Mouse (Mus musculus) MEL (cell line): ENCODE measurements around the gene Kmt5c. TPM values are rescaled to one million over a fixed set of nuclear protein-coding genes. Genes with fewer than 3 reads are reported as not detected.
"Not testable (repeated sequence)": the region's sequence is repeated elsewhere in the genome, so short reads cannot be mapped to it uniquely, and the experiment has no call there.

ENCODE experiments used
- DNase-seq: peaks from one replicate; pipeline ENCODE4 v3.0.0; 2011; ENCODE audit warnings: low read depth, low spot score
- H3K27ac ChIP-seq: 2 replicates; pipeline ENCODE4 v1.5.1; 2012; ENCODE audit warnings: low read depth, mild to moderate bottlenecking, control low read depth, low read length, moderate library complexity; ENCODE audit not compliant: control insufficient read depth
- H3K27me3 ChIP-seq, 2 experiments: fragments of 150-350 bp in 1 of 2; sonication (generic) in 1 of 2; 2 replicates each; pipeline ENCODE4 v1.6.1; 2012; ENCODE audit warnings: low read length in 2 of 2, mild to moderate bottlenecking in 2 of 2, improper control_type of control experiment in 1 of 2, moderate library complexity in 1 of 2; ENCODE audit not compliant: insufficient read depth in 2 of 2, control insufficient read depth in 1 of 2
- H3K36me3 ChIP-seq, 2 experiments: 2 replicates each; pipeline ENCODE4 v1.6.1; 2012 to 2014; ENCODE audit warnings: low read length in 2 of 2, improper control_type of control experiment in 1 of 2, inconsistent platforms in 1 of 2, mild to moderate bottlenecking in 1 of 2; ENCODE audit not compliant: insufficient read depth in 2 of 2, control insufficient read depth in 1 of 2
- H3K4me1 ChIP-seq, 2 experiments: fragments of 150-350 bp in 1 of 2; sonication (generic) in 1 of 2; 2 replicates each; pipeline ENCODE4 v1.6.1; 2012; ENCODE audit warnings: low read length in 2 of 2, improper control_type of control experiment in 1 of 2, mild to moderate bottlenecking in 1 of 2; ENCODE audit not compliant: insufficient read depth in 2 of 2, control insufficient read depth in 1 of 2
- H3K4me3 ChIP-seq, 2 experiments: fragments of 150-350 bp in 1 of 2; sonication (generic) in 1 of 2; 2 replicates each; pipeline ENCODE4 v1.5.1; 2012; ENCODE audit warnings: low read depth in 2 of 2, low read length in 2 of 2, mild to moderate bottlenecking in 2 of 2, moderate library complexity in 2 of 2, control low read depth in 1 of 2, improper control_type of control experiment in 1 of 2; ENCODE audit not compliant: control insufficient read depth in 1 of 2, insufficient read depth in 1 of 2
- H3K79me2 ChIP-seq: 2 replicates; pipeline ENCODE4 v1.6.1; 2012; ENCODE audit warnings: mild to moderate bottlenecking, low read length, moderate library complexity; ENCODE audit not compliant: control insufficient read depth, poor library complexity, insufficient read depth
- H3K9ac ChIP-seq: 2 replicates; pipeline ENCODE4 v1.6.1; 2012; ENCODE audit warnings: low read depth, mild to moderate bottlenecking, control low read depth, low read length, moderate library complexity; ENCODE audit not compliant: control insufficient read depth, poor library complexity, severe bottlenecking
- H3K9me3 ChIP-seq: fragments of 150-350 bp; sonication (generic); replicated peaks from 2 replicates; pipeline ENCODE4 v1.6.1; 2012; ENCODE audit warnings: mild to moderate bottlenecking, low read length, improper control_type of control experiment, moderate library complexity; ENCODE audit not compliant: insufficient read depth
- BHLHE40 ChIP-seq: IDR thresholded peaks from 2 replicates; pipeline ENCODE4 v1.6.1; 2012; ENCODE audit warnings: low read depth, mild to moderate bottlenecking, inconsistent platforms, low read length, improper control_type of control experiment, borderline replicate concordance
- CHD2 ChIP-seq: IDR thresholded peaks from 2 replicates; pipeline ENCODE4 v1.6.1; 2011; ENCODE audit warnings: low read length, improper control_type of control experiment
- CTCF ChIP-seq, 3 experiments: IDR thresholded peaks in 2 of 3; conservative IDR thresholded peaks in 1 of 3; 2 replicates each; pipeline ENCODE4 v1.5.1; 2011 to 2012; ENCODE audit warnings: low read length in 3 of 3, low read depth in 2 of 3, mild to moderate bottlenecking in 2 of 3, improper control_type of control experiment in 1 of 3, inconsistent platforms in 1 of 3, mixed read lengths in 1 of 3, moderate library complexity in 1 of 3; ENCODE audit not compliant: control insufficient read depth in 1 of 3, insufficient read depth in 1 of 3, poor library complexity in 1 of 3, severe bottlenecking in 1 of 3
- E2F4 ChIP-seq: IDR thresholded peaks from 2 replicates; pipeline ENCODE4 v1.6.1; 2011; ENCODE audit warnings: low read depth, low read length, improper control_type of control experiment, borderline replicate concordance
- GABPA ChIP-seq: IDR thresholded peaks from 2 replicates; pipeline ENCODE4 v1.6.1; 2012; ENCODE audit warnings: low read depth, mild to moderate bottlenecking, inconsistent platforms, low read length, improper control_type of control experiment, moderate library complexity
- GATA1 ChIP-seq: IDR thresholded peaks from 2 replicates; pipeline ENCODE4 v1.6.1; 2011; ENCODE audit warnings: low read depth, low read length, improper control_type of control experiment
- HCFC1 ChIP-seq: IDR thresholded peaks from 2 replicates; pipeline ENCODE4 v1.6.1; 2012; ENCODE audit warnings: low read depth, mild to moderate bottlenecking, inconsistent platforms, low read length, improper control_type of control experiment, moderate library complexity
- KAT2A ChIP-seq: conservative IDR thresholded peaks from 2 replicates; pipeline ENCODE4 v1.6.1; 2012; ENCODE audit warnings: low read depth, low read length, improper control_type of control experiment, inconsistent platforms
- MAFK ChIP-seq: IDR thresholded peaks from 2 replicates; pipeline ENCODE4 v1.6.1; 2011; ENCODE audit warnings: low read depth, mild to moderate bottlenecking, low read length, improper control_type of control experiment, borderline replicate concordance
- MAZ ChIP-seq: IDR thresholded peaks from 2 replicates; pipeline ENCODE4 v1.6.1; 2012; ENCODE audit warnings: low read depth, mild to moderate bottlenecking, inconsistent platforms, low read length, improper control_type of control experiment
- MEF2A ChIP-seq: IDR thresholded peaks from 2 replicates; pipeline ENCODE4 v1.6.1; 2014; ENCODE audit warnings: low read depth, mild to moderate bottlenecking, inconsistent platforms, low read length, improper control_type of control experiment; ENCODE audit not compliant: poor library complexity, insufficient replicate concordance, severe bottlenecking; ENCODE audit errors: extremely low read depth
- POLR2A ChIP-seq, 2 experiments: IDR thresholded peaks; 2 replicates each; pipeline ENCODE4 v1.6.1; 2011 to 2012; ENCODE audit warnings: low read length in 2 of 2, mild to moderate bottlenecking in 2 of 2, control low read depth in 1 of 2, improper control_type of control experiment in 1 of 2, low read depth in 1 of 2, moderate library complexity in 1 of 2; ENCODE audit not compliant: control insufficient read depth in 1 of 2, insufficient read depth in 1 of 2, poor library complexity in 1 of 2
- POLR2AphosphoS5 ChIP-seq: IDR thresholded peaks from 2 replicates; pipeline ENCODE4 v1.6.1; 2012; ENCODE audit warnings: low read depth, borderline replicate concordance, mild to moderate bottlenecking, inconsistent platforms, low read length, moderate library complexity, mixed read lengths
- RAD21 ChIP-seq: IDR thresholded peaks from 2 replicates; pipeline ENCODE4 v1.6.1; 2011; ENCODE audit warnings: mild to moderate bottlenecking, low read depth, low read length, improper control_type of control experiment
- SIN3A ChIP-seq: IDR thresholded peaks from 2 replicates; pipeline ENCODE4 v1.6.1; 2012; ENCODE audit warnings: low read length, improper control_type of control experiment, inconsistent platforms
- TAL1 ChIP-seq: IDR thresholded peaks from 2 replicates; pipeline ENCODE4 v1.6.1; 2012; ENCODE audit warnings: mild to moderate bottlenecking, inconsistent platforms, low read length, moderate library complexity, mixed read lengths
- USF2 ChIP-seq, 2 experiments: IDR thresholded peaks; 2 replicates each; pipeline ENCODE4 v1.6.1; 2011 to 2012; ENCODE audit warnings: improper control_type of control experiment in 2 of 2, low read length in 2 of 2, borderline replicate concordance in 1 of 2, inconsistent platforms in 1 of 2, low read depth in 1 of 2, mild to moderate bottlenecking in 1 of 2; ENCODE audit not compliant: insufficient read depth in 1 of 2
- ZKSCAN1 ChIP-seq: IDR thresholded peaks from 2 replicates; pipeline ENCODE4 v1.6.1; 2012; ENCODE audit warnings: low read depth, mild to moderate bottlenecking, inconsistent platforms, low read length, improper control_type of control experiment, moderate library complexity
- polyA plus RNA-seq, 2 experiments: library from polyadenylated mRNA; stranded (reverse) in 1 of 2; unstranded in 1 of 2; fragments of >175 nt in 1 of 2; fragments of >200 nt in 1 of 2; gene quantifications; 2 replicates each; pipeline versions ENCODE4 v1.2.1 to v1.2.4; 2012; ENCODE audit warnings: low replicate concordance in 2 of 2, low read depth in 1 of 2; ENCODE audit not compliant: insufficient read length in 2 of 2, insufficient read depth in 1 of 2, missing spikeins in 1 of 2
- total RNA-seq: library from RNA; depleted of rRNA; stranded (reverse); fragments of 300-350 nt; gene quantifications from 2 replicates; pipeline ENCODE4 v1.2.3, GENCODE M21; 2012

The Kmt5c gene
- total and polyA plus RNA-seq, 3 experiments = 21.8 to 60.2 TPM; not detected in 1

DNA sequence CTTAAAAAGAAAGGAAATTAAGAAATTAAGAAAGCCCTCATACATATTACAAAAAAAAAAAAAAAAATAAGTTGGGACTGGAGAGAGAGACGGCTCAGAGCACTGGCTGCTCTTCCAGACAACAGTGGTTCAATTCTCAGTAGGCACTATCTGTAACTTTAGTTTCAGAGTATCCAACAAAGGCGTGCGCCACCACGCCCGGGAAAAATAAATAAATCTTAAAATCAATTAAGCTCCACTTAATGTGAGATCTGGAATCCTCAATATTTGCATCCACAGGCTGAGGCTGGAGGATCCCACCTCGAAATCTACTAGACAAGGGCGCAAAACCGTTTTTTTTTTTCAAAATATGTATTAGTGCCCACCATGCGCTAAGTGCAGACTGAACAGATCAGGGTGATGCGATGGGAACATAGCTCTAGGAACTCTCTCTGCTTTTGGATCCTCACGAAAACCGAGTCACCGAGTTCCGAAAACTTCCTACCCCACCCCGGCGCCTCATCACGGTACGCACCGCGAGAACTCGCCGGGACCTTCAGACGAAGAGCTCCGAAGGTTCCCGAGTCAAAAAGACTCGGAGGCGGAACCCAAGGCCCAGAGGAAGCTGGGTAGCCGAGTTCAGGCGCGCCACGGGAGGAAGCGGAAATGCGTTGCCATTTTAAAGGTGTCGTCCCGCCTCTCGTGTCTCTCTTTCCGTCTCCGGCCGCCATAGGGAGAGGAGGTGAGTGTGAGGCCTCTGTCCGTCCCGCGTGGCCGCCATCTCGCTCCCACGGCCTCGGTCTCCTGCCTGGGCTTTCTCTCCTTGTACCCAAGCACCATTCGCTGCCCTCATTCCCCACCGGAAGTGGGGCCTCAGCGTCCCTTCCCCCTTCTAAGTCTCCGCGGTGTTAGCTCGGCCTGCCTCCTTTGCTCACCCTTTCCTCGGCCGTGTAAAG is 52.6 kb downstream of the Kmt5c start, which contains the start of gene Rpl28 (continued):
- TF ChIP-seq TAL1 (no peak), CHD2 (peak; percentile 86), GATA1 (no peak), POLR2AphosphoS5 (peak; percentile 89; the same call in 1 of the 2 replicates), USF2 (IDR thresholded peaks at IDR 0.05; ENCODE audit: borderline replicate concordance in 1 of 2, insufficient read depth in 1 of 2, low read depth in 1 of 2, low read length in 2 of 2) (no peak), ZKSCAN1 (no peak), CTCF (IDR thresholded peaks at IDR 0.05 in 2 of 3, conservative IDR thresholded peaks at IDR 0.05 in 1 of 3; ENCODE audit: control insufficient read depth in 1 of 3, insufficient read depth in 1 of 3, low read depth in 2 of 3, low read length in 3 of 3, poor library complexity in 1 of 3, severe bottlenecking in 1 of 3) (no peak), HCFC1 (peak; percentile 94), GABPA (no peak), MAZ (no peak; the same call in 1 of the 2 replicates)
- TF ChIP-seq, all 39 proteins: peak for 24

GRCm38 (mm10) chr7:4793248-4793647 is 53.3 kb downstream of the Kmt5c start:
- 0 out of 4 replicates have a peak, but pooled peaks of 1 of the 2 experiments have one; percentile 59 for TF ChIP-seq POLR2A (IDR thresholded peaks at IDR 0.05; ENCODE audit: control insufficient read depth in 1 of 2, insufficient read depth in 1 of 2, low read depth in 1 of 2, low read length in 2 of 2, poor library complexity in 1 of 2)
- Histone ChIP-seq H3K4me1 (peaks cover 0 to 14% of the 10 kb centered on the region in 2 experiments; a peak in 3 of 4 replicates), H3K9ac (peak overlapping the region; percentile 93), H3K79me2 (peaks cover 32% of the 10 kb centered on the region), H3K27ac (peak overlapping the region; percentile 84), H3K4me3 (peak overlapping the region; percentile 86 to 96)
- H3K27me3 ChIP-seq, H3K36me3 ChIP-seq, DNase-seq, H3K9me3 ChIP-seq: not testable (repeated sequence)

DNA sequence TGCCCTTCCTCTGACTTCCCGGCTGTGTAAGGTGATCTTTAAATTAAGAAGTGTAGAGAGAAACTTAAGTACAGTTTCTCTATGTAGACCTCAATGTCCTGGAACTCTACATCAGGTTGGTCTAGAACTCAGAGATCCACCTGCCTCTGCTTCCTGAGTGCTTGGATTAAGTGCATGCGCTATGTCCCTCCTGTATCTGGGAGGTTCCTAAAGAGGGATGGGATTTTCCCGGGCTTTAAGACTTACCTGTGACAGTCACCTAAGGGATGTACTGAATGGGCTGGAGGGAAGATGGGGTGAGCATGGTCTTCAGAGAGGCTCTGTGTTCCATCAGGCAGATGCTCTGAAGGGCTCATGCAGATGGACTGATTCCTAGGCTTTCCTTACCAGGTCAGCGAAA is 53.8 kb downstream of the Kmt5c start:
- Histone ChIP-seq H3K9me3 (no peaks in the 10 kb centered on the region), H3K27ac (peak overlapping the region; percentile 84), H3K36me3 (peaks cover 9 to 10% of the 10 kb centered on the region in 2 experiments), H3K79me2 (peaks cover 29% of the 10 kb centered on the region), H3K9ac (peak overlapping the region; percentile 93), H3K27me3 (no peaks in the 10 kb centered on the region), H3K4me1 (peaks cover 0 to 12% of the 10 kb centered on the region in 2 experiments; a peak in 3 of 4 replicates), H3K4me3 (peak overlapping the region; percentile 86 to 96)
- no peak for TF ChIP-seq BHLHE40
- no peak for TF ChIP-seq MAFK
- TF ChIP-seq KAT2A = no peak
- no peak; the same call in 1 of the 2 replicates for TF ChIP-seq SIN3A
- TF ChIP-seq E2F4 = no peak
- TF ChIP-seq GABPA = no peak
- no peak for TF ChIP-seq ZKSCAN1
- no peak for TF ChIP-seq POLR2A (IDR thresholded peaks at IDR 0.05; ENCODE audit: control insufficient read depth in 1 of 2, insufficient read depth in 1 of 2, low read depth in 1 of 2, low read length in 2 of 2, poor library complexity in 1 of 2)
- TF ChIP-seq RAD21 = no peak
- TF ChIP-seq MEF2A = no peak
- DNase-seq = peak; percentile 52
